Mouse (Mus musculus) megakaryocyte, embryonic 14.5 days (primary cell): ENCODE measurements around the gene Sdr39u1. TPM values are rescaled to one million over a fixed set of nuclear protein-coding genes. Genes with fewer than 3 reads are reported as not detected.

Experiments used
- H3K27me3 ChIP-seq: replicated peaks from 2 replicates; pipeline ENCODE3; 2012; ENCODE audit warnings: inconsistent platforms
- H3K36me3 ChIP-seq: replicated peaks from 2 replicates; pipeline ENCODE3; 2012; ENCODE audit warnings: low read length, inconsistent platforms, mixed read lengths
- H3K4me1 ChIP-seq: 2 replicates; pipeline ENCODE4 v1.6.1; 2012; ENCODE audit warnings: inconsistent platforms
- H3K4me3 ChIP-seq: replicated peaks from 2 replicates; pipeline ENCODE3; 2012; ENCODE audit warnings: moderate library complexity, mild to moderate bottlenecking, inconsistent platforms
- H3K9me3 ChIP-seq: 2 replicates; pipeline ENCODE4 v1.6.1; 2012; ENCODE audit warnings: inconsistent platforms
- FLI1 ChIP-seq: IDR thresholded peaks from 2 replicates; pipeline ENCODE4 v1.6.1; 2012; ENCODE audit warnings: low read length, inconsistent platforms, mixed read lengths
- GATA1 ChIP-seq: IDR thresholded peaks from 3 replicates; pipeline ENCODE4 v1.6.1; 2012; ENCODE audit warnings: mixed read lengths, low read length, inconsistent platforms, borderline replicate concordance
- polyA plus RNA-seq: library from polyadenylated mRNA; stranded (reverse); fragments of >175 nt; gene quantifications from 2 replicates; pipeline ENCODE4 v1.2.3, GENCODE M21; 2012; ENCODE audit warnings: low replicate concordance; ENCODE audit not compliant: insufficient read depth

Sdr39u1 gene
- polyA plus RNA-seq, 1 experiment: 6.6 TPM

- Histone ChIP-seq H3K4me3 (peak overlapping the region; percentile 67), H3K9me3 (no peaks in the 10 kb centered on the region), H3K27me3 (no peaks in the 10 kb centered on the region), H3K4me1 (peaks cover 28% of the 10 kb centered on the region), H3K36me3 (no peaks in the 10 kb centered on the region)
- TF ChIP-seq FLI1 (no peak), GATA1 (no peak)
These were observed 18.4 kb upstream of the Sdr39u1 start for GRCm38 (mm10) chr14:55918240-55919082.

GRCm38 (mm10) chr14:55913406-55913805 lies 13.3 kb upstream of the Sdr39u1 start:
- Histone ChIP-seq H3K27me3 (peaks cover 3% of the 10 kb centered on the region), H3K4me3 (no peak overlapping the region), H3K9me3 (no peaks in the 10 kb centered on the region), H3K36me3 (no peaks in the 10 kb centered on the region), H3K4me1 (peaks cover 12% of the 10 kb centered on the region)
- TF ChIP-seq GATA1: no peak
- no peak for TF ChIP-seq FLI1

GRCm38 (mm10) chr14:55905518-55905917 lies 5.4 kb upstream of the Sdr39u1 start:
- H3K9me3 ChIP-seq: no peaks in the 10 kb centered on the region
- peaks cover 5% of the 10 kb centered on the region for H3K27me3 ChIP-seq
- TF ChIP-seq FLI1: no peak
- TF ChIP-seq GATA1: no peak
- H3K4me3 ChIP-seq: no peak overlapping the region
- no peaks in the 10 kb centered on the region for H3K36me3 ChIP-seq
- H3K4me1 ChIP-seq: peaks cover 21% of the 10 kb centered on the region

GRCm38 (mm10) chr14:55900414-55900755 lies 292 bp upstream of the Sdr39u1 start:
- no peaks in the 10 kb centered on the region for H3K9me3 ChIP-seq
- no peaks in the 10 kb centered on the region for H3K27me3 ChIP-seq
- H3K36me3 ChIP-seq: peaks cover 43% of the 10 kb centered on the region
- peaks cover 34% of the 10 kb centered on the region for H3K4me1 ChIP-seq
- H3K4me3 ChIP-seq: peak overlapping the region; percentile 91
- no peak for TF ChIP-seq FLI1

- H3K4me1 ChIP-seq: peaks cover 40% of the 10 kb centered on the region
- H3K4me3 ChIP-seq: no peak overlapping the region
- H3K27me3 ChIP-seq: no peaks in the 10 kb centered on the region
- H3K36me3 ChIP-seq: peaks cover 57% of the 10 kb centered on the region
- no peaks in the 10 kb centered on the region for H3K9me3 ChIP-seq
- TF ChIP-seq FLI1: no peak
- TF ChIP-seq GATA1: no peak
These were observed 1.1 kb downstream of the Sdr39u1 start for GRCm38 (mm10) chr14:55898947-55899346.

GRCm38 (mm10) chr14:55897671-55898070 lies 2.4 kb downstream of the Sdr39u1 start:
- Histone ChIP-seq H3K27me3 (no peaks in the 10 kb centered on the region), H3K36me3 (peaks cover 70% of the 10 kb centered on the region), H3K9me3 (no peaks in the 10 kb centered on the region), H3K4me3 (no peak overlapping the region), H3K4me1 (peaks cover 40% of the 10 kb centered on the region)
- no peak for TF ChIP-seq FLI1
- no peak for TF ChIP-seq GATA1

- H3K9me3 ChIP-seq: no peaks in the 10 kb centered on the region
- TF ChIP-seq FLI1 (no peak), GATA1 (no peak)
- H3K4me3 ChIP-seq: peak overlapping the region; percentile 94
- peaks cover 88% of the 10 kb centered on the region for H3K4me1 ChIP-seq
- H3K27me3 ChIP-seq: no peaks in the 10 kb centered on the region
- peaks cover 62% of the 10 kb centered on the region for H3K36me3 ChIP-seq
These were observed 13.3 kb downstream of the Sdr39u1 start for GRCm38 (mm10) chr14:55886571-55887382.

GRCm38 (mm10) chr14:55885791-55886271 lies 14.3 kb downstream of the Sdr39u1 start:
- Histone ChIP-seq H3K4me1 (peaks cover 90% of the 10 kb centered on the region), H3K4me3 (peak overlapping the region; percentile 94), H3K36me3 (peaks cover 52% of the 10 kb centered on the region), H3K27me3 (no peaks in the 10 kb centered on the region), H3K9me3 (no peaks in the 10 kb centered on the region)
- TF ChIP-seq FLI1 (no peak), GATA1 (no peak)

GRCm38 (mm10) chr14:55885114-55885790 lies 14.8 kb downstream of the Sdr39u1 start:
- H3K4me1 ChIP-seq: peaks cover 90% of the 10 kb centered on the region
- TF ChIP-seq GATA1: no peak
- TF ChIP-seq FLI1: no peak
- peaks cover 47% of the 10 kb centered on the region for H3K36me3 ChIP-seq

GRCm38 (mm10) chr14:55884713-55885113 lies 15.4 kb downstream of the Sdr39u1 start, which contains the start of gene Khnyn:
TSS of gene Khnyn (plus strand) at chr14:55884947.
- H3K4me3 ChIP-seq: peak within 1 kb of the TSS; percentile 94
- H3K27me3 ChIP-seq: no peaks in the 10 kb centered on the region
- H3K9me3 ChIP-seq: no peaks in the 10 kb centered on the region
- TF ChIP-seq FLI1 (no peak), GATA1 (no peak)
- H3K36me3 ChIP-seq: peaks cover 41% of the 10 kb centered on the region
- peaks cover 90% of the 10 kb centered on the region for H3K4me1 ChIP-seq

More at GRCm38 (mm10) chr14:55885114-55885790, 14.8 kb downstream of the Sdr39u1 start:
- no peaks in the 10 kb centered on the region for H3K27me3 ChIP-seq
- no peaks in the 10 kb centered on the region for H3K9me3 ChIP-seq
- H3K4me3 ChIP-seq: peak overlapping the region; percentile 94
